Mouse (Mus musculus): ENCODE data around the gene Zfp740.
A peak's percentile ranks its signal among the peaks of the same experiment; 100 is the strongest.
"Not testable (repeated sequence)": the region's sequence is repeated elsewhere in the genome, so short reads cannot be mapped to it uniquely, and the experiment has no call there.

Zfp740 gene

DNA sequence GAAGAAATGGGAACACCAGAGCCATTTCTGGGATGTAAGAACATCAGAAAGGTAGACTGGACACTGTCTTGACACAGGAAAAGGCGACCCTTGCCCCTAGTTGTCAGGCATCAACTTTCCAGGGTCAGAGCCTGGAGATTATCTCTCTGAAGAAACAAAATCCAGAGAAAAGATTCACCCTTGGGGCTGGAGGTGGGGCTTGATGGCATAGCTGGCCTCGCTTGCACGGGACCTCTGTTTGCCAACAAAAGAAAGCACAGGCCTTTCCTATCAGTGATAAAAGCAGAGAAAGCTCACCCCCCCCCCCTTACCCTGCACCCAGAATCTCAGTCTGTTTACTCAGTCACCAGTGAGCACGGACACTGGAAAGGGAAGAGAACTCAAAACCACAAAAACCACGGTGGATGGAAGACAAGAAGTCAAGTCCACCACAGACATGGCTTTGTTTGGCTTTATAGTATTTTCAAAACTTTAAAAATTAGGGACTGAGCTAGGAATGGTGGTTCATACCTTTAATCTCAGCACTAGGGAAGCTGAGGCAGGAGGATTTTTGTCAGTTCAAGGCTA lies 10.1 kb upstream of the Zfp740 start:
- DNase-seq = no peak

DNA sequence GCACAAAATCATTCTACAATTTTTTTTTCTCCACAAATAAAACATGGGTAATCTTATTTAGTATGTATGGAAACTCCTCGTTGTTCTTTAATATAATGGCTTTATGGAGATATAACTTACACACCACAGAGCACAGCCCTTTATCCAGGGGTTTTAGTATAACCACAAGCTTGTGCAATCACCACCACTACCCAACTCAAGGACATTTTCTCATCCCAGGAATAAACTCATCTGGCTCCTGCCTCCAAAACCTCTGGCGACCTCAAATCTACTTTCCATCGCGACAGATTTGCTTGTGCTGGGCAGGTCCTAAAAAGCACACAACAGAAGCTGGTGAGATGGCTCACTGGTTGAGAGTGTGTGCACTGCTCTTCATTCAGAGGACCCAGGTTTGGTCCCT lies 9.4 kb upstream of the Zfp740 start:
- DNase-seq = no peak

DNA sequence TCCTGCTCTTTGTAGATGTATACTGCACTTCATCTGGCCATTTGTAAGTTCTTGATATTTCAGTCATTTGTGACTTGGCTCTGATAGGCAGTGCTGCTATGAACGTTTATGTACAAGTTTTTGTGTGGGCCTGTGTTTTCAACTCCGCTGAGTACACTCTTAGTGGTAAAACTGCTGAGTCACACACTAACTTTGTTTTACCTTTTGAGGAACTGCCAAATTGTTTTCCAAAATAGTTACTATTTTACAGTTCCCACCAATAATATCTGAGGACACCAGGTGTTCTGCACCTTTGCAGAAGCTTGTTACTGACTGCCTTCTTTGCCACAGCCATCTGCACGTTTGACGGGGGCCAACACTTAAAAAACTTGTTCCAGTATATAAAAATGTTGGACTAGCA lies 8.6 kb upstream of the Zfp740 start:
- DNase-seq = no peak

DNA sequence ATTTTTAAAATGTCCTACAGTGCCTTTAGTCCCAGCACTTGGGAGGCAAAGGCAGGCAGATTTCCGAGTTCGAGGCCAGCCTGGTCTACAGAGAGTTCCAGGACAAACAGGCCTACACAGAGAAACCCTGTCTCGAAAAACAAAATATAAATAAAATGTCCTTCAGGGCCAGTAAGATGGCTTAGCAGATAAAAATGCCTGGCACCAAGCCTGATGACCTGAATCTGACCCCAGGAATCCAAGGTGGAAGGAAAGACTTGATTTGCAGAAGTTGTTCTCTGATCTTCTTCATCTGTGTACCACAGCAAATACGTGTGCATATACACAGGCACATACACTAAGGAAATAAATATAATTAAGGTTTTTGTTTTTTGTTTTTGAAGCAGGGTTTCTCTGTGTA lies 7.7 kb upstream of the Zfp740 start:
- no peak for DNase-seq

DNA sequence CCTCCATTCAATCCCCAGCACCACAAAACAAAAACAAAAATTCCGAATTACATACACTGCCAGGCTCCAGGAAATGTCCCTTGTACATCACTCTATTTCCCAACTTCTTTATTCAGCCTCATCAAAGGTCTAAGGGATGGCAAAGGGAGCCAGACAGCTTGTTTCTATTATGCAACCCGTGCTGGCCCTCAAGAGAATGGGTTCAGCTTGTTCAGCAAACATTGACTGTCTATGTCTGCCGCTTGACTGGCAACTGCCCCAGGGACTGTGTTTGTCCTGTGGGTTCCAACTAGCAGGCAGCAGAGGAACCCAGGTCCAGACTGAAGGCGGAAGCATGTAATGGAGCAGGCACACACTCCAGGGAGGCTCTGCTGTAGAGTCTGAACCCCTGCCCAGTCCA lies 4.2 kb upstream of the Zfp740 start:
- DNase-seq = no peak

DNA sequence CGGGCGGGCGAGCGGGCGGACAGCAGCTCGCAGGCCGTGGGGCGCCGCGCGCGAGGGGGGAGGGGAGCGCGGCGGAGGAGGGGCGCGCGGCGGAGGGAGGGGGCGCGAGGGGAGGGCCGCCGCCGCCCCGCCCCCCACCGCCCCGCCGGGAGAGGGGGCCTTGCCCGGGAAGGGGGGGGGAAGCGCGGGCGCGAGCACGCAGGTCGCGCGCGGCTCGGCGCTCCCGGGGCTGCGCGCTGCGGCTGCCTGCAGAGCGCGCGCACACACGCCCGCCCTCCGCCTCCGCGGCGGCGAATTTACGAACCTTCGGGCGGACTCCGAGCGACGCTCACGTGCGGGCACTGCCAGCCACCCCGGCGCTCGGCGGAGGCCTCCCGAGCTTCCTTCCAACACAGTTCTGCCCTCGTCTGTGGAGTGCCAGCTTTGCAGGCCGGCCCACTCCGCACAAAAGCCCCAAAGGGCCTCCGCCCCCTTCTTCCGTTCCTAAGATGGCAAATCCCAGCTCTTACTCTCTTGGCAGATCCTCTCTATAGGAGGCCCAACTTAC lies 859 bp downstream of the Zfp740 start:
- peak; percentile 84 for DNase-seq

DNA sequence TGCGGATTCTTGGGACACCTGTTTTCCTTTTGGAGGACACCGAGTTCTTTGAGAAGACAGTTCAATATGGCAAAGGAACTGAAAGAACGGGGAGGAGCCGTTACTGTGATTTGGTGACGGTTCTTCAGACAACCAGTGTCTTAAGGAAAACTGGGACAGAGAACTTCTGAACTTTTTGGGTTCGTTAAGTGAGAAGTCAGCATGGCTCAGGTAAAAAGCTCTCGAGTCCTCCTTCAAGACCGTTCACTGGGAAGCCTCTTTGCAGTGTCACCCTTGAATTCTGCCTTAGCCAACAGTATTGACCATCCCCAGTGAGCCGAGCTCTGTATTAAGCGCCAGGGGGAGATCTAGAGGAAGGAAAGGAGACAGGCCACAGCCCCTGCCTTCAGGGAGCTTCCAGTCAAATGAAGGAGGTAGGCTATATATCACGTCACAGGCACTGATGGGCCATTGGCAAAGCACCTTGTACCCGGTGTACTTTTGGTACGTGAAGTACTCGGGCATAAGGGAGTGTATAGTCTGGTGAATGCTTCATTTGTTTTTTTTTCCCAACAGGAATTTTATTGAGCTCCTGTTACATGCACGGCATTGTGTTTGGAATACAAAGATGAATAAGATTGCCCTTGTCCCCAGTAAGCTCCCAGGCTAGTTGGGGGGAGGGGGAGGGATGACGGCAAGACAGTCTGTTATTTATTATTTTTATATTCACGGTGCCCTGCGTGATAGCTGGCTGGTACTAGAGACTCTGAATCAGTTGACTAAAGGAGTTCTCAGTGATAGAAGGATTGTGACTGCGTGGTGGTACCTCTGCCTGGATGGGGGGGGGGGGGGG lies 1.8 kb downstream of the Zfp740 start, which contains the start of gene Csad:
TSS of gene Csad (minus strand) at position 51 of the 832 bp plus-strand sequence.
- DNase-seq = no peak

DNA sequence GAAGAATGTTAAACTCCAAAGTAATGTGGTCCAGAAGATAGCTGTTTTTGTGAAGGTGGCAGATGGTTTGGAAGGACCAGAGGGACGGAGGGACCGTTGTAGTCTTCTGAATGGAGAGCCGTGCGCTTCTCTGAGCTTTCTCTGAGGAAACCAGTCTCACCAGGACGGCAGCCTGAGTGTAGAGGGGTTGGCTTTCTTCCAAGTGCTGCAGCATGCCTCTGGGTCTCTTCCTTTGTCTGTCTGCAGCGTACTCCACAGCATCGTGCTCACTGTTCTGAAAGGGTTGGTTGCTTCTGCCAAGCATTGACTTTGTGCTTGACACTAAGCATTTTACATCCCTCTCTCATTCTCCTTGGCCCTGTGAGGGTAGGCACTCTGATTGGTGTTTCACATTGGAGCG lies 2.7 kb downstream of the Zfp740 start:
- DNase-seq = peak; percentile 55

DNA sequence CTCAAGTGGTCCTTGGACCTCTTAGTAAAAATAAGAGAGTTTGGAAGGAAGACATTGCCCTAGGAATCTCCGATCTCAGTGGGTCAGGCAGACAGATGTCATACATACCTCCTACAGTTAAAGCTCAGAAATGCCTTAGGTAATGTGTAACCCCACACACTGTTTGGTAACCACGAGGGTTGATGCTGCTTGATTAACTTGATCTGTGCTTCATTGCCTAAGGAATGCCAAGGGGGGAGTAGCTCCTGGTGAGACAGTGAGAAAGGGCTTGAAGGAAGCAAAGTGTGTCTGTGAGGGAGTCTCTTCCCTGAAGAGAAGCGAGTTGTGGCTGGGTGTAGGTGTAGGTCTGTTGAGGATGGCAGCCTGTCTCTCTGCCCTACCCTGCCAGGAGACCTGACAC lies 4.3 kb downstream of the Zfp740 start:
- DNase-seq = no peak

DNA sequence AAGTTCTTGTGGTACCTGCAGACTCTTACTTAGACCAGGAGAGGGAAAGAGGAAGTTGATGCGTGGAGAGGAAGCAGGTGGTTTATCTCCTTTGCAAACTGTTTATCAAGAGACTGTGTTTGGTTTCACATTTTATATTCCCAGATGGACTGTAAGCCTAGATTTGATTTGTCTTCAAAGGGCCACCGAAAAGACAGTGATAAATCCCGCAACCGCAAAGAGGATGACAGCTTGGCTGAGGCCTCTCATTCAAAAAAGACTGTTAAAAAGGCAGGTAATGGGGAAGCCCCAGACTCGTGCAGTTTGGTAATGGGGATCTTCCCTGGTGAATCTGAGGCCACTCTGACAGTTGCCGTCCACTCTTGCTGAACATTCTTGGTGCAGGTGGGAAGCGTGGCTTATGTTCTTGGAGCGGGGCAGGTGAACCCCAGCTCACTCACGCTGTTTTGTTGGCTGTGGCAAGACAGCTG lies 5.1 kb downstream of the Zfp740 start:
- DNase-seq = no peak

DNA sequence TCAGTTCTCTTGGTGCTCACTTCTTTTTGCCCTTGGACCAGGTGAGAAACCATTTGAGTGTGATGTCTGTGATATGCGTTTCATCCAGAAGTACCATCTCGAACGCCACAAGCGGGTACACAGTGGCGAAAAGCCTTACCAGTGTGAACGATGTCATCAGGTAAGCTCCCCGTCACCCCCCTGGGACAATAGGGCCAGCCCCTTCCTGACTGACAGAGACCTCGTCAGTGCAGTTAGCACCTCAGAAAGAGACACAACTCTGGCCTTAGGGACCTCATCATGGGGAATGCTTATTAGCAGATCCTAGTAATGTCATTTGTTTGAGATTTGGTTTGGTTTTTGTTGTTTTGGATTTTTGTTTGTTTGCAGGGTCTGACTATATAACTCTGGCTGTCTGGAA lies 6.1 kb downstream of the Zfp740 start:
- no peak for DNase-seq

DNA sequence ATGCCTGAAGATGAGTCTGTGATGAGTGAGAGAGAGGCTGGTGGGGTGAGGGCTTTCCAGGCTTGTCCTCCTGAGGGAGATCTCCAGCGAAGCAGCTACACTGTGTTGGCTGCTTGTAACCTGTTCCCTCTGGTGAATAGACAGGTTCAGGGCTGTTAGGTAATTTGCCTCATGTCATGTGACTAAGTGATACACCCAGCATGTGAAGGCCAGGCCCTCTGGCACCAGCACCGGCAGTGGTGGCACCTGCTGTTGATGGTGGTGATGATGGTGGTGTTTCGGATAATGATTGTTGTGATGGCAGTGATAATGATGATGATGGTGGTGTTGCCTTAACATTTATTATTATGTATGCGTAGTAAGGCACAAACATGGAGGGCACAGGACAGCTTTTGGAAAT lies 7.8 kb downstream of the Zfp740 start:
- no peak for DNase-seq

DNA sequence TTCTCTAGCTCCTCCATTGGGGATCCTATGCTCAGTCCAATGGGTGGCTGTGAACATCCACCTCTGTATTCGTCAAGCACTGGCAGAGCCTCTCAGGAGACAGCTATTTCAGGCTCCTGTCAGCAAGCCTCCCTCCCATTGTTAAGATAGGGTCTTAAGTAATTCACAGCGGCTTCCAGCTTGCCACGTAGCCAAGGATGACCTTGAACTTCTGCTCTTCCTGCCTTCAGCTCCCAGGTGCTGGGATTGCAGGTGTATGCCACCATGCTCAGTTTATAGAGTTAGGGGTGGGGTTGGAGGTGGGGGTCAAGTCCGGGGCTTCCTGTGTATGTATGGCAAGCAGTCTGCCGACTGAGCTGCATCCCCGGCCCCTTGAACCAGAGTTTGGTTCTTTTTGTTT lies 8.8 kb downstream of the Zfp740 start:
- DNase-seq = no peak

DNA sequence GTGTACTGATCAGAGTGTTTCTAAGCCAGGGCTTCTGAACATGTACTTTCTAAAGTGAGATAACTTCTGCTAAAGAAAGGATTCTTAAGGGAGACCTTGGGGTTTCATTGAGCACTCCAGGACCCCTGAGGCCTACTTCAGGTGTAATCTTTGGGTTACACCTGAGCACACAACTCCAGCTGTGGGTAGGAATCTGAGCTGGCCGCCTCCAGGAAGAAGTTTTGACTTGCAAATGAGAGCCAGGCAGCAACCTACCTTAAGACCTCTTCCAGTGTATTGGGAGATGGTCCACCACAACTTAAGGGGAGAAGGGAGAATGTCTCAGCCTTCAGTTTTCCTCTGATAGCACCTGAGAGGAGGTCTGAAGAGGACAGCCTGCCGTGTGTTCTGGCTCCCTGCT lies 11.1 kb downstream of the Zfp740 start:
- no peak for DNase-seq

DNA sequence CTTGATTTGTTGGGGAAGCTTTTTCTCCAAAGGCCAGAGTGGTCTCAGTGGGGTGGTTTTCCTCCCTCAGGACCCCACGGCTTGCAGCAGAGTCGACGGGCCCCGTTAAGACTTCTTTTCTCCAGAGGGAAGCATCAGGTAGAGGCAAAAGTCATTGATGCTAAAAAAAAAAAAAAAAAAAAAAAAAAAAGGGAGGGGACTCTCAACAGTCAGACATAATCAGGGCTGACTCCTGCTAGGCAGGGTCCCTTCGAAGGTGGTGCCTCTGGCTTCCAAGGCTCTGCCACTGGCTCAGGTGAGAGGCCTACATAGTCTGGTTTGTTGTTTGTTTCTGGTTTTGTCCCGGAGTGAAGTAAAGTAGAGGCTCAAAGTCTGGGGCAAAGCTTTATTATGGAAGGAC lies 12.6 kb downstream of the Zfp740 start:
- no peak for DNase-seq

DNA sequence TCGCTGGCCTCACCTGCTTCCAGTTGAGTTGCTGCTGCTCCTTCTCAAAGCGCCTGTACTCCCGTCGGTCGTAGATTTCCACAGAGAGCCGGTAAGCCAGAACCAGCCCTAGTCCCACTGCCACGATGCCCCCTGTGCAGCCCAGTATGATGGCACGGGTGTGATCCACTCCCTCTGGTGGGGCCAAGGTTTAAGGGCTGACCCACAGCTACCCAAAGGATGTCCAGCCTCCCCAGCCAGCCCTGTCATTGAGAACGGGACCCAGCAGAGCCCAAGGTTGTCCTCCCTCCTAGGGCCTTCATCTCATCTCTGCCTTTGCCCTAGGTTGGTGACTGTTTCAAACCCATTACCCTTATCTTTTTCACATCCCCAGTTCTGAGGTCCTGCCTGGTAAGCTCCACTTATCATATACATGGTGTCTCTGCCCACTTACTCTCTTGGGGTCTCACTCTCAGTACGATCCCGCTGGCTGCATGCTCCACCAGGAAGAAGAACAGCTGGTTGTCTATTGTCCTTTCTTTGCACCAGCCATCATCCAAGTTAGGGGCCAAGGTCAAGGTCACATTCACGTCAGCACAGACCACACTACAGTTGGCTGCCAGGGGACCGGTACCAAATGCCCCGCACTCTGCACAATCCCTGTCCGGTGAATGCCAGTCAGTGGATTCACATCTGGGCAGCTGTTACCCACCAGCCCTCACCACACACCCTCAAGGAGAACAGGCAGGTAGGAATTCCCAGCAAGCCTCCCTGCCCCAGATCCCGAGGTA lies 13.6 kb downstream of the Zfp740 start:
- DNase-seq = no peak

DNA sequence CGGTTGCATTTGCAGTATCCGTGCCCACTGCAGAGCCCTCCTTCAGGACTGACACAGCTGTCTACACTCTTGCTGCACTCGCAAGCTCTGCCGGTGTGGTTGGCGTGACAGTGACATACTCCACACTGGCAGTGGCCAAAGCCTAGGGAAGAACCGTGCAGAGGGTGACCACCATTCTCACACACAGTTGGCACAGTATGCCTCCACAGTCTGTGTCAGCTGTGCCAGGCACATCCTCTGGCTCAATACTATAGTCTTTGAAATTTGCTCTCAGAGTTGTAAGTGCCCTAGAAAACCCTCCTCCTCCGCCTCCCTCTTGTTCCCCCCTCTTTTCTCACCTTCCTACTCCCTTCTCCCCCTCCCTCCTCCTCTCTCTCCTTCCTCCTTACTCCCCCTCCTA lies 14.3 kb downstream of the Zfp740 start:
- DNase-seq = no peak

DNA sequence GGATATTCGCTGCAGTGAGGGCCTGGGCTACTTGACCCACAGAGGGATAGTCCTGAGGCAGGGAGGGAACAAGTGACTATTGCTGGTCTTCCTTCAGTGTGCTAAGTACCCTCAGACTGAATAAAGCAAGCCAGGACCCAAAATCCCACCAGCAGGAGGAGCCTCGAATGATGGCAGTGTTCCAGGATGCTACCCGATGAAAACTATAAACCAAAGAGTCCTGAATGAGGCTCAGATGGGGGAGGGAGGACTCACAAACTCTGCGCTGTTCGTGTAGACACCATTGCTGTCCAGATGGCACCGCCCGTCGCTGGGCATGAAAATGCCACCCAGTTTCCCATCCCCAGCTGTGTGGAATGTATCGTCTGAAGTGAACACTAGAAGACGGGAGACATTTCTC lies 19.3 kb downstream of the Zfp740 start:
- no peak for DNase-seq

DNA sequence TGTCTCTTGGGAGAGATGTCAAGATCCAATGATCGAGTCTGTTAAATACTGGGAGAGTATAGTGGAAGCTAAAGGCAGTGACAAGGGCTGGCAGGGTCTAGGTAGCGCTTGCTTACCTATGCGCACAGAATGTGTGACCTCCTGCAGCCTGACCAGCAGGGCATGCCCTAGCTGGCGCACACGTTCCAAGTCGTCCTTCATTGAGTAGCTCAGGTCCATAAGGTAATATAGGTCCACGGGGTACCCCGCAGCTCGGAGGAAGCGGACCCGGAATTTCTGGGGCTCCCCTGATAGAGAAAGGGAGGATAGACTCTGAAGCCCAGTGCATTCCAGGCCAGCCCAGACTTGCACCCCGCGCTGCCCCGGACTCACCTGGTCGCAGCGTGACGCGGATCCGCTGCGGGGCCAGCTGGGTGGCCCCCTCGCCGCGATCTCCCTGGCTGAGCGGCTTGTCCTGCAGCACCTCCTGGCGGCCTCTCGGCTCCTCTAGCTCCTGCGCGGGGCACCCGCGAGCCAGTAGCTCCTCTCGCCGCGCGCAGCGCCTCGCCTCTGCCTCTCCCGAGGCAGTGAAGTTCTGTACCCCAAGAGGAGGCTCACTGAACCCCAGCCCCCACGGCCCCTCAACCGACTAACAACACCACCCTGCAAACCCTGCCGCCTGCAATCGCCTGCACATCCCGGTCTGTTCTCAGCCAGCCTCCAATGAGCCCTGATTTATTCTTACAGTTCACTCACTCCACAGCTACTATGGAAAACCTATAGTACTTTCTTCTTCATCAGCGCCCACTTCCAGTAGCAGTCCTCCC lies 21.3 kb downstream of the Zfp740 start:
- peak; percentile 83 for DNase-seq

DNA sequence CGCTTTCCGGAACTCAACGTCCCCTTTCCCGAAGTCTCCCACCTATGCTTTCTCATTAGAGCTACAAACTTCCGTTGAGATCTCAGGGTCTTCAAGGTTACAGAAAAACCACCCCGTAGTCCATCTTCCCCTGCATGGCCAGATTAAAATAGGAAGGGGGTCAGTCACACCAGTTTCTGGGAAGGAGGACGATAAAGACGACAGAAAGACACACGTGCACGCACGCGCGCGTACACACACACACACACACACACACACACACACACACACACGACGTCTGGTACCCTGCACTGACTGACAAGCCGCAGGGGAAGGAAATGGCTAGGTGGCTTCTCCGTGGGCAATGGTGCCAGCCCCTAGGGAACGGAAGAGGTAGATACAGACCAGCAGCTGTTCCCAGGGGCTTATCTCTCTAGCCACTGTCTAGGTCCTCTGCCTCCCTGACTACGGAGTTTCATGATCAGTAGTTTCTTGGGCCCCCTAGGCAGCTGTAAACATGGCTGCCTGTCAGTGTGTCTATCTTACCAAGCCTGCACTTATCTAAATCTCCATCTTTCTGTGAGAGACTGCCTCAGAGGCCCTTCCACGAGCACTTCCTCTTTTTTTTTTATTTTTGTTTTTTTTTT lies 22.1 kb downstream of the Zfp740 start:
- peak; percentile 49 for DNase-seq

DNA sequence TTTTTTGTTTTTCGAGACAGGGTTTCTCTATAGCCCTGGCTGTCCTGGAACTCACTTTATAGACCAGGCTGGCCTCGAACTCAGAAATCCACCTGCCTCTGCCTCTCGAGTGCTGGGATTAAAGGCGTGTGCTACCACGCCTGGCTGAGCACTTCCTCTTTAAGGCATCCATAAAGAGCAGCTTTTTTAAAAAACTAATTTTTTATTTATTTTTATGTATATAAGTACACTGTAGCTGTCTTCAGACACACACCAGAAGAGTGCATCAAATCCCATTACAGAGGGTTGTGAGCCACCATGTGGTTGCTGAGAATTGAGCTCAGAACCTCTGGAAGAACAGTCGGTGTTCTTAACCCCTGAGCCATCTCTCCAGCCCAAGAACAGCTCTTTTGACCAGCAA lies 22.6 kb downstream of the Zfp740 start:
- DNase-seq = not testable (repeated sequence)
